Mouse (Mus musculus) gonadal fat pad, adult 2 months (tissue): ENCODE results near the gene Icos. TPM values are rescaled to one million over a fixed set of nuclear protein-coding genes. Genes with fewer than 3 reads are reported as not detected.

Source experiments
- DNase-seq: peaks from one replicate; pipeline ENCODE4 v3.0.0-alpha.2; 2012; ENCODE audit warnings: low read depth
- polyA plus RNA-seq: library from polyadenylated mRNA; depleted of rRNA; stranded (reverse); fragments of >200 nt; gene quantifications from 2 replicates; pipeline ENCODE4 v1.2.3, GENCODE M21; 2012

The Icos gene
- polyA plus RNA-seq, 1 experiment = 0.15 TPM

- DNase-seq = no peak
These were observed 15.6 kb upstream of the Icos start for GRCm38 (mm10) chr1:60962095-60962494.

- DNase-seq = no peak
These were observed 10.2 kb upstream of the Icos start for GRCm38 (mm10) chr1:60967521-60967920.

DNA sequence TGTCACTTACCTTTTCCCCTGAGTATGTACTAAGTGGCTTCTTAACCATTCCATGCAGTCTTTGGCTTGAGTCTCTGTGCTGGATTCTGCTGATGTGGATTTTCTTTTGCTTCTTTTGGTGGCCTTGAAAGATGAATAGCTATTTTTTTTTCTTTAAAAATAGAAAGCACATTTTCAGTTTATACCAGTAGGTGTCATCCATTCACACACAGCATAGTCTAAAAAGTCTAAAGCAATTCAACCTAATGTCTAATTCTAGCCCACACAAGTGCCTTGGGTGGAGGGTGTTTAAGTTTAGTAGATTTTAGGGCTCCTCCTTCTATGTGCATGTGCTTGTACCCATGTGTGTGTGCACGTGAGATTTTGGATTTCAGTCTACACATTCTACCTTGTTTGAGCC lies 6.9 kb upstream of the Icos start:
- no peak for DNase-seq

DNA sequence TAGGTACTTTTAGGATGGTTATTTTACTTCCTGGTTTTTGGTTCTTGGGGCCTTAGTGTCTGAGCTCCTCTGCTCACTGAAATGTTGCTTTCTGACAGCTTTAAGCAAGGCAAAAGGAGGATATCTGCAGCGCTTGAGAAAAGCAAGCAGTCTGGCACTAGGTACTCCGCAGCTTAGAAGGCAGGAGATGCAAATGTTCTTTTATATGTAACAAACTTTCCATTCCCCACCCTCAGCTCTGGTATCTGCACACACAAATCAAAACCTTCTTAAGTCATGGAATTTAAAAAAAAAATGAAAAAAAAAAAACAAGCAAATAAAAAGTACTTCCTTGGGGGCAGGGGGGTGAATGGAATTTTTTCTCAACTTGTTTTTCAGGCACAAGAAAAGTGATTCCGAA lies 3.5 kb upstream of the Icos start:
- no peak for DNase-seq

- no peak for DNase-seq
These were observed 2.0 kb upstream of the Icos start for GRCm38 (mm10) chr1:60975646-60976294.

GRCm38 (mm10) chr1:60979126-60979842 lies 1.6 kb downstream of the Icos start:
- DNase-seq = no peak

- DNase-seq = no peak
These were observed 2.1 kb downstream of the Icos start for GRCm38 (mm10) chr1:60979843-60980235.

GRCm38 (mm10) chr1:60985075-60985474 lies 7.3 kb downstream of the Icos start:
- no peak for DNase-seq

- DNase-seq = no peak
These were observed 8.4 kb downstream of the Icos start for GRCm38 (mm10) chr1:60986141-60986540.

GRCm38 (mm10) chr1:60989086-60989485 lies 11.4 kb downstream of the Icos start:
- DNase-seq = no peak

- DNase-seq = no peak
These were observed 12.6 kb downstream of the Icos start for GRCm38 (mm10) chr1:60990305-60990704.

GRCm38 (mm10) chr1:60998008-60998557 lies 20.4 kb downstream of the Icos start:
- DNase-seq = no peak

DNA sequence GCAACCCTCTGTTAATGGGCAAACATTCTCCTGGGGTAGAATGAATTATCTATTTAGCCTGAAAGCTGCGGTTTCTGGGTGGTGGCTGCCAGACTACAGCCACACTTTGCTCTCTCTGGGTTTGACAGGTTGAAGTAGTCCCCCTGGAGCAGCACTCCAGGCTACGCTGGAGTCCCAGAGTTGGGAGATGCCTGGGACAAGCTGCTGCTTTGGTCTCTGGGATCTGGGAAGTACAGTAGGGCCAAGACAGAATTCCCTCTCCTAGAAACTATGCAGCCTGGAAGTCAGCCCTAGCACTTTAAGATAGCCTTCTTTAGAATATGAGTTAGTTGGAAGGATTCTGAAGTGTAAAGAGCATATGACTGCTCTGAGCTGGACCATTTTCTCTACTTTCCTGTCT lies 21.0 kb downstream of the Icos start:
- no peak for DNase-seq

- no peak for DNase-seq
These were observed 24.1 kb downstream of the Icos start for GRCm38 (mm10) chr1:61001786-61002354.

- no peak for DNase-seq
These were observed 28.5 kb downstream of the Icos start for GRCm38 (mm10) chr1:61006229-61006628.

DNA sequence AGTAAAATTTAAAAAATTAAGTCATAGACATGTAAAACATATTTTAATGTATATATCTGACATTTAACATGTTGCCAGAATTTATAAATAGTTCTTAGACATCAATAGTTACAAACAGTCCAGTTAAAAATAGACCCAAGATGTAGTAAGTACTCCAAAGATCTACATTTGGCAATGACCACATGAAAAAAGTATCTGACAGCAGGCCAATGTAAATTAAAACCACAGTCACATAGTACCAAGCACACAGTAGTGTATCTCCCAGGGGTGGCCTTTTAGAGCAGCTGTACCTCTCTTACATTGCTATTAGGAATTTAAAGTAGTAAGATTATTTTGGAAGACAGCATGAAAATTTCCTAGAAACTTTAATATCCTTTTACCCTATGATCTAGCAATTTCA lies 29.8 kb downstream of the Icos start:
- no peak for DNase-seq

DNA sequence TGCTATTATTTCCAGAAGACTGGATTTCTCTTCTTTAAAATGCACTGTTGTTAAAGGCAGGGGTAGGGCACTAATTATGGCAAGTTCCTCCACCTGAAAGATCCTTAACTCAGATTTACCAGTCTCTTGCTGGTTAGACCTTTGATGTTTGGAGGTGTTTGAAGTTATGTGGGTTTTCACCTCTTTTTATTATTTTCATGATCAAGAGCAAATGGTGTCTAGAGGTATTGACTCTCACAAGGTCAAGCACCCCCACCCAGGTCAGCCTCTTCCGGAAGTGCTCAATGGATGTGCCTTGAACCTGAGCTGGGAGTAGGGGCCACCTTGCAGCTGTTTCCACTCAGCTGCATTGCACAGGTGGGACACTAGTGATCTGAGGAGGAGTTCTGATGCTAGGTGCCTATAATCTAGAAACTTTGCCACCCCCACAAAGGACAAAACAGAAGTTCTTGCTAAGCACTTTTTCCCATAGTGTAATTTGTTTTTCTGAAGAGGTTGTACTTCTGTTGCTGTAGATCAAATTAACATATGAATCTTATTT lies 38.9 kb downstream of the Icos start:
- no peak for DNase-seq

DNA sequence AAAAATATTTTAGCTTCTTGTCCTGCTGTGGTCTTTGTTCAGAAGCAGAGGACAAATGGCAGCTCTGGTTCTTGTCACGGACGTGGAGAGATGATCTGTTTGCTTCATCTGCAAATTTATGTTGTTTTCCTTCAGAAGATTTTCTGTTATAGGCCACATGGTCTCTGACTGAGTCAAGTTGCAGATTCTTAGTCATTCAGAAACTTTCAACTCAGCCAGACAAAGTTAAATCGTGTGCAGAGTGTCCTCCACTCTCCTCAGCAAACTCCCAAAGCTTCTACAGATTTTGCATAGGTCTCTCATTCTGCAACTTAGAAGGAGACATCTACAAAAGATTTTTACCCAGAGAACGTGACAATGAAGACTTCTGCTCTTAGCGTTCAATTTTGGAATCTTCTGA lies 49.0 kb downstream of the Icos start:
- no peak for DNase-seq

GRCm38 (mm10) chr1:61027519-61027918 lies 49.8 kb downstream of the Icos start:
- DNase-seq = no peak

DNA sequence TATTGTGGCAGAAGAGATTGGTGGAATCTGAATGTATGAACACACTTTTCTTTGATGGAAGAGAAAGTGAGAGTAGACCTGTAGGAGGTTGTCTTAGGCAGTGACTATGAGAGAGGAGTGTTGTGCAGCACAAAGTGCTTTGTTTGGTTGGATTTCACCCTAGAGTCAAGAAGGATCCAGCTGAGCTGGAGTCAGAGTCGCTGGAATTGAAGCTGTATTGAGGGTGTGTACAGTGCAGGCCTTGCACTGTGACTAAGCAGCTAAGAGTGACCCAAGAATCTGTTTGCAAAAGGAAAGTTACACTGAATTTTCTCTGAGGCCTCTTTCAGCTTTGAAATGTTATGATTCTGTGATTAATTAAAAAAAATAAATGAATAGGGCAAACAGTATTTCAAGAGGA lies 52.2 kb downstream of the Icos start:
- DNase-seq = no peak

GRCm38 (mm10) chr1:61030532-61030931 lies 52.8 kb downstream of the Icos start:
- DNase-seq = no peak

DNA sequence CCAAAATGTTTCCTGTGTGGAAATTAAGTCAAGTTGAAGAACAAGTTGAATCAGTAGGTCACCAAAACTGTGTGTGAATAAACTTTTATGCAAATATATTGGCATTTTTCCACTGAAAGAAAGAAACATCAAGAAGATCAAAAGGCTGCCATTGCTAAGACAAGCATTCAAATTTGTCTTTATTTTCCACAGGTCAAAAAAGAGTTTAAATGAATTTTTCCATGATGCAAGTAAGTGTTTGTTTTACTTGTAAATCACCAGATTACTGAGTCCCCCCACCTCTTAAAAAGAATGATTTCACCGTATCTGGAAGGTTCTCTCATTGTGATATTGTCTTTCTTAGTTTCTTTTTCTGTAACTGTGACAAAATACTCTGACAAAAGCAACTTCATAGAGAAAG lies 57.5 kb downstream of the Icos start:
- DNase-seq = no peak

DNA sequence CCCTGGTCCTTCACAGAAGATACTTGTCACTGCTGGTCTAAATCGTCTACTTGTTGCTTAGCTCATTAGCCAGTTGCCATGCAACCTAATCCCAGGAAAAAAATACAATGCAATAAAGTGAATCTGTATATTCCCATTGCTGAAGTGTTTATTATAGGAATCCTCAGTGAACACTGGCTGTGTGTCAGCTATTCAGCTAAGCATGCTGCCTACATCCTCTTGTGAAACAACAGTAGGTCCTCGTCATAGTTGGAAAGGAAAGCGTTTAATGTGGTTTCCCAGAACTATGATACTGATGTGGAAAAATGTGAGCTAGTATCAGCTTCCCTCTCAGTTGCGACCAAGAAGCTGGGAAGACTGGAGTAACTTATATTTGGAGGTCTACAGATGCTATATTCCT lies 60.5 kb downstream of the Icos start:
- DNase-seq = no peak
